Mouse (Mus musculus) kidney, embryonic 16.5 days (tissue): ENCODE data around the gene Klhdc3. TPM values are rescaled to one million over a fixed set of nuclear protein-coding genes. Genes with fewer than 3 reads are reported as not detected.

Experiments used
- ATAC-seq: fragments of 200-750 bp; cut with Nextera tagmentation; 2 replicates; pipeline ENCODE4 v1.8.0; 2017; ENCODE audit warnings: moderate TSS enrichment; ENCODE audit not compliant: low FRiP score, low TSS enrichment
- H3K27ac ChIP-seq: fragments of 300-500 bp; sonication (generic); 2 replicates; pipeline ENCODE4 v1.5.1; 2014; ENCODE audit warnings: low read length
- H3K27me3 ChIP-seq: fragments of 300-500 bp; sonication (generic); 2 replicates; pipeline ENCODE4 v1.6.1; 2014; ENCODE audit warnings: low read length, control low read depth, mixed read lengths; ENCODE audit not compliant: insufficient read depth
- H3K36me3 ChIP-seq: fragments of 300-500 bp; sonication (generic); 2 replicates; pipeline ENCODE4 v1.6.1; 2014; ENCODE audit warnings: low read length, control low read depth, mixed read lengths; ENCODE audit not compliant: insufficient read depth
- H3K4me1 ChIP-seq: fragments of 300-500 bp; sonication (generic); 2 replicates; pipeline ENCODE4 v1.6.1; 2014; ENCODE audit warnings: low read length, control low read depth, mixed read lengths; ENCODE audit not compliant: insufficient read depth
- H3K4me2 ChIP-seq: fragments of 300-500 bp; sonication (generic); replicated peaks from 2 replicates; pipeline ENCODE4 v1.6.1; 2014; ENCODE audit warnings: low read depth, low read length
- H3K4me3 ChIP-seq: fragments of 300-500 bp; sonication (generic); 2 replicates; pipeline ENCODE4 v1.5.1; 2014; ENCODE audit warnings: mild to moderate bottlenecking, low read length
- H3K9ac ChIP-seq: fragments of 300-500 bp; sonication (generic); replicated peaks from 2 replicates; pipeline ENCODE4 v1.6.1; 2014; ENCODE audit warnings: low read length
- H3K9me3 ChIP-seq: fragments of 300-500 bp; sonication (generic); 2 replicates; pipeline ENCODE4 v1.6.1; 2016; ENCODE audit warnings: low read length, control low read depth
- WGBS: fragments of 180-500 bp; shearing (Covaris S2); extraction: QIAGEN DNeasy Blood & Tissue Kit; methylation state at CpG from one replicate; pipeline ENCODE4 v1.1.7; 2014; 5-methylcytosine and 5-hydroxymethylcytosine counted together
- polyA plus RNA-seq: library from polyadenylated mRNA; unstranded; fragments of >200 nt; fragmentation: Nextera tagmentation; extraction: Ambion mirVana; gene quantifications from 2 replicates; pipeline ENCODE4 v1.2.1, GENCODE M21; 2015

Klhdc3 gene
- polyA plus RNA-seq, 1 experiment from 2014 or later: 137 TPM

- no peak overlapping the region for H3K9ac ChIP-seq
- peaks cover 17% of the 10 kb centered on the region for H3K4me1 ChIP-seq
- H3K9me3 ChIP-seq: no peaks in the 10 kb centered on the region
- 95% methylated on average over 11 of the region's 11 CpGs for WGBS
- H3K4me3 ChIP-seq: no peak overlapping the region
- no peak overlapping the region for H3K4me2 ChIP-seq
- ATAC-seq: no peak
- H3K36me3 ChIP-seq: peaks cover 33% of the 10 kb centered on the region
- no peaks in the 10 kb centered on the region for H3K27me3 ChIP-seq
- no peak overlapping the region for H3K27ac ChIP-seq
These were observed 34.2 kb upstream of the Klhdc3 start for GRCm38 (mm10) chr17:46714756-46715481.

GRCm38 (mm10) chr17:46713849-46714248 lies 33.1 kb upstream of the Klhdc3 start:
- 91% methylated on average over 9 of the region's 9 CpGs for WGBS
- Histone ChIP-seq H3K27me3 (no peaks in the 10 kb centered on the region), H3K36me3 (peaks cover 33% of the 10 kb centered on the region), H3K4me1 (peaks cover 17% of the 10 kb centered on the region), H3K27ac (no peak overlapping the region), H3K9me3 (no peaks in the 10 kb centered on the region), H3K9ac (no peak overlapping the region), H3K4me3 (no peak overlapping the region), H3K4me2 (no peak overlapping the region)
- ATAC-seq: no peak

GRCm38 (mm10) chr17:46712442-46712841 lies 31.7 kb upstream of the Klhdc3 start:
- H3K4me3 ChIP-seq: peak overlapping the region; percentile 68
- no peaks in the 10 kb centered on the region for H3K27me3 ChIP-seq
- no peaks in the 10 kb centered on the region for H3K9me3 ChIP-seq
- H3K4me2 ChIP-seq: peak overlapping the region; percentile 93
- peaks cover 31% of the 10 kb centered on the region for H3K36me3 ChIP-seq
- 64% methylated on average over 7 of the region's 7 CpGs for WGBS
- peak overlapping the region; percentile 91 for H3K9ac ChIP-seq
- H3K4me1 ChIP-seq: peaks cover 17% of the 10 kb centered on the region
- no peak overlapping the region for H3K27ac ChIP-seq
- ATAC-seq: no peak

- Histone ChIP-seq H3K9ac (peak overlapping the region; percentile 91), H3K4me3 (peak overlapping the region; percentile 68), H3K36me3 (peaks cover 29% of the 10 kb centered on the region), H3K27ac (peak overlapping the region; percentile 79; the same call in 1 of the 2 replicates), H3K4me2 (peak overlapping the region; percentile 93), H3K4me1 (peaks cover 17% of the 10 kb centered on the region), H3K27me3 (no peaks in the 10 kb centered on the region), H3K9me3 (no peaks in the 10 kb centered on the region)
- ATAC-seq: peak; percentile 70
- under 1% methylated on average over 76 of the region's 76 CpGs for WGBS
These were observed 31.0 kb upstream of the Klhdc3 start for GRCm38 (mm10) chr17:46711612-46712271.

GRCm38 (mm10) chr17:46710959-46711597 lies 30.4 kb upstream of the Klhdc3 start, which contains the start of gene Pex6:
TSS of gene Pex6 (plus strand) at chr17:46711463.
- WGBS: 9% methylated on average over 36 of the region's 36 CpGs
- H3K27ac ChIP-seq: peak within 1 kb of the TSS; percentile 79
- H3K4me2 ChIP-seq: peak within 1 kb of the TSS; percentile 93
- peak; percentile 92 for ATAC-seq
- H3K36me3 ChIP-seq: peaks cover 22% of the 10 kb centered on the region
- peaks cover 17% of the 10 kb centered on the region for H3K4me1 ChIP-seq
- no peaks in the 10 kb centered on the region for H3K27me3 ChIP-seq
- peak within 1 kb of the TSS; percentile 91 for H3K9ac ChIP-seq
- no peaks in the 10 kb centered on the region for H3K9me3 ChIP-seq
- H3K4me3 ChIP-seq: peak within 1 kb of the TSS; percentile 68

GRCm38 (mm10) chr17:46706375-46707089 lies 25.8 kb upstream of the Klhdc3 start:
- H3K27me3 ChIP-seq: no peaks in the 10 kb centered on the region
- no peak overlapping the region for H3K4me2 ChIP-seq
- no peaks in the 10 kb centered on the region for H3K36me3 ChIP-seq
- no peak overlapping the region for H3K4me3 ChIP-seq
- no peaks in the 10 kb centered on the region for H3K9me3 ChIP-seq
- H3K27ac ChIP-seq: no peak overlapping the region
- no peak overlapping the region for H3K9ac ChIP-seq
- 92% methylated on average over 14 of the region's 14 CpGs for WGBS
- H3K4me1 ChIP-seq: peaks cover 34% of the 10 kb centered on the region
- ATAC-seq: no peak

- ATAC-seq: peak; percentile 97
- H3K4me3 ChIP-seq: peak within 1 kb of the TSS; percentile 94
- no peaks in the 10 kb centered on the region for H3K9me3 ChIP-seq
- H3K27ac ChIP-seq: peak within 1 kb of the TSS; percentile 96
- 1% methylated on average over 48 of the region's 48 CpGs for whole genome bisulfite sequencing
- H3K4me1 ChIP-seq: peaks cover 37% of the 10 kb centered on the region
- H3K27me3 ChIP-seq: no peaks in the 10 kb centered on the region
- H3K9ac ChIP-seq: peak within 1 kb of the TSS; percentile 91
- H3K36me3 ChIP-seq: no peaks in the 10 kb centered on the region
- peak within 1 kb of the TSS; percentile 94 for H3K4me2 ChIP-seq
These were observed 24.4 kb upstream of the Klhdc3 start, which contains the start of gene Ppp2r5d for GRCm38 (mm10) chr17:46704887-46705835. TSS of gene Ppp2r5d (minus strand) at chr17:46705111.

- H3K9ac ChIP-seq: peak overlapping the region; percentile 91
- H3K27ac ChIP-seq: peak overlapping the region; percentile 96
- WGBS: 3% methylated on average over 39 of the region's 41 CpGs
- peak; percentile 90 for ATAC-seq
- H3K4me1 ChIP-seq: peaks cover 37% of the 10 kb centered on the region
- peak overlapping the region; percentile 94 for H3K4me3 ChIP-seq
- H3K9me3 ChIP-seq: no peaks in the 10 kb centered on the region
- no peaks in the 10 kb centered on the region for H3K27me3 ChIP-seq
- H3K36me3 ChIP-seq: no peaks in the 10 kb centered on the region
- H3K4me2 ChIP-seq: peak overlapping the region; percentile 55
These were observed 23.5 kb upstream of the Klhdc3 start for GRCm38 (mm10) chr17:46703971-46704886.
